Mouse (Mus musculus) spleen, postnatal 4 days (tissue): ENCODE measurements around the gene Klrb1f.
"Not testable (repeated sequence)": the region's sequence is repeated elsewhere in the genome, so short reads cannot be mapped to it uniquely, and the experiment has no call there.

Experiments
- DNase-seq, 2 experiments: peaks; one replicate each; pipeline ENCODE4 v3.0.0; 2022; ENCODE audit warnings: low spot score in 2 of 2

Klrb1f gene

DNA sequence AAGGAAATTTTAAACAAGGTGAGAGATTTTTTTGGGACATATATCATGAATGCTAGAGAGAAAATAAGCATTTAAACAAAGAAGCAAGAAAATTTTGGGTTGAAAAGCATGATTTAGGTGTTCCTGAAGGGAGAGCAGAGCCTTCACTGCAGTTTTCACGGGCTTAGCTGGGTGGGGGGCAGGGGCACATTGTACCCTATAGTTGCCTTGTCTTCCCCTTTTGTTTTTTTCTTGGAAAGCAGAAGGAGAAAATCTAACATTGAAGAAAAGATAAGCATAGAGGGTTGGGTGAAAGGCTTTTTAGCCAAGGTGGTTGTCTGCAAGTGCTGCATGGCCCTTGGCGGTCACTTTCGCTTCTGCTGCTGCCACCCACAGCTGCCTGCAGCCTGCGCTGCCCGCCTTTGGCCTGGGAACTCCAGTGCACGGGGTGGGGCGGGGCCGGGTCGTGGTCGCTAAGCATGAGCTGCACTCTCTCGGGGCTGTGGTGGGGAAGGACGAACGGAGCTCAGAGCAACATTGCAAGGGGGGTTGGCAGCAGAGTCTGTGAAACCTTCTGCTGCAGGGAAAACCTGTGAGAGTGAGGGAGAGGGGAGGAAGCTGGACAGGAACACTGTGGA, 3.3 kb downstream of the Klrb1f start:
- peak; percentile 76 to 85 for DNase-seq

GRCm38 (mm10) chr6:129049596-129050251, 4.0 kb downstream of the Klrb1f start:
- no peak for DNase-seq

- DNase-seq = no peak
Measured at GRCm38 (mm10) chr6:129051086-129051485, 5.4 kb downstream of the Klrb1f start.

DNA sequence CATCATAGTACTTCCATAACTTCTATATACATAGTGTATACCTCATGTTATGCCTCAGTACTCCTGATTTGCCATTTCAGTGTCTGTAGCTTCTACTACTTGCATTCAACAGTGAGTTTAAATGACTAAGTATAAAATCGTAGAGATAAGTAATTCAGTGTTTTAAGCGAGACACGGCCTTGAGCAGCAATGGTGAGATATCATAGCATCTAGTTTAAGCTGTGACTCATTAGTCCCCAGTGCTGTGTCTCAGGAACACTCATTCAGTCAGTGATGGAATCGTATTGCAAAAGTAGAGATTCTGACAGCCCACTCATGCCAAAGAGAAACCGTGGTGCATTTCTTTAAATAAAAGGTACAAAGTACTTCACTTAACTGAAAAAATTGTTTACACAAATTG, 6.0 kb downstream of the Klrb1f start:
- no peak for DNase-seq

- no peak for DNase-seq
Measured at GRCm38 (mm10) chr6:129056237-129056636, 10.5 kb downstream of the Klrb1f start.

DNA sequence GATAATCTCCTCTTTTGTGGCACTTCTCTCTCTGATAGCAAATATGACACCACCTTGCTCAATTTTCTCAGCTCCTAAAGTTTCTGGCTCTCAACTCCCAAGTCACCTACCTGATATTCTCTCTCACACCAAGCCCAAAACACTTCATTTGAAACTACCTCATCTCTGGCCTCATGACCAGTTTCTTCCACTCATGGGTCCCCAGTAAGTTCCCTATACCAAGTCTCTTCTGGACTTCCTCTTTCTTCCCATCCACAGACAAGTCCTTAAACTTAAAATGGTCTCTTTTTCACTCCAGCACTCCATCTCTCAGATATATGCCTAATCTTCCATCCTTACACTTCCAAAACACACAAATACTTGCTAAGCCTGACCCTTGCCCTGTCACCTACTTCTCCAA, 12.3 kb downstream of the Klrb1f start:
- DNase-seq = no peak

DNA sequence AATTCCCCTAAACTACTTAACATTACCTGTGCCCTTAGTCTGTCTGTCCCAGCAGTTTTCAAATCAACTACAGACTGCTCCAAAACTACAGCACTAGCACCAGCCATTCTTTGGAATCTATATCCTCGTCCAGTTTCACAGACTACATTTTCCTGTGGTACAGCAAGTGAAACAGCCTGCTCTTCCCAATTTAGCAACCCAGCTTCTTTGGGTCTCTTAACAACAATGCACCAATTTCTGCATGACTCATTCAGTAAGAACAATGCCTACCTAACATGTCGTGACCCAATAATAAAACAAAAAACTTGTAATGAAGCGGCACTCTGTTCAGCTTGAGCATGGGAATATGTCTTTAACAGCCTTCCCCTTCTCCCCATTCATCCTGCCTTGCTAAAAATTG, 19.7 kb downstream of the Klrb1f start:
- DNase-seq = no peak

DNA sequence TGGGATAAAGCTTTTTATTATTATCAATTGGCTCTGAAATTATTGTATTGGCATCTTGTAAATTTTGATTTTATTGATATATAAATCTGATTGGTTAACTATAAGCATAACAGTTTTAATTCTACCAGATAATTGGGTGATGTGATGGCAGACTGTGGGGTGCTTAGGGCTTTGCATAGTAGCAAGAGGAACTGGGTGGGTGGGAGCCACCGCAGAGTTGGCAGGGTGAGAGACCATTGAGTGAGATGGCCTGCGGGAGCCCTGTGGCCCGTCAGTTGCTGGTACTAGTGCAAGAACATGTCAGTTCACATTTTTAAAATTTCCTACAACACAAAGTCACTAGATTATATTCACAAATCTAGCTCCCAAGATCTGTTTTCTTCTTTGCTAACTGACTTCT, 20.2 kb downstream of the Klrb1f start:
- DNase-seq = no peak

DNA sequence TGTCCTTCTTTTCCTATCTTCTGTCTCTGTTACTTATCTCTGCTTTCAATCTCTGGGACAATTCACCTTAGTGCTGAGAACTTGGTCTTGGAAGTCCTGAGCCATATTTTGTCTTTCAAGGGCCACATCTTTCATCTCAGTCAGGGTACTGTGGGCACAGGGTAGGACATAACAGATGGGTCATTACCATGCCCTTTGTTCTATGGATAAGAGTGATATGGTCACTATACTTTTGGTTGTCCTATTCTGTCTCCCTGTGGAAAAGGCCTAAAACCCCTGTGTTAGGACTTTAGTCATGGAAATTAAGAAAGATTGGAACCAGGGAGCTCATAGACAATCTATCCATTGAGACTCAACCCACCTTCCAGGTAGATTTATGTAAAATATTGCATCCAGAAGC, 20.8 kb downstream of the Klrb1f start:
- DNase-seq = no peak

DNA sequence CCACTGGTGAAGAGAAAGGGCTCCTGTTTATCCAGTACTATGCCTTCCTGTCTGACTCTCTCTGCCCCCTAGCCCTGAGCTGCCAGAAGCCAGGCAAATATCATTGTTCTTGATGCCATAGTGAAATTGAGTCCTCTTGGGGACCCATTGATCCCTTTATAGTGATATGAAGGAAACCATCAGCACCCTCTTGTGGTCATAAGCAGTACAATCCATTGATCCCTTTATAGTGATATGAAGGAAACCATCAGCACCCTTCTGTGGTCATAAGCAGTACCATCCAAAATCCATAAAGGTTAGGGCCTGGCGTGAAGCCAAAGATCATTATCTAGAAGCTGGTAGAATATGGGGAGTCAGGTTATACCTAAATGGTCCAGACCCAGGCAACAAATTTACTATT, 21.3 kb downstream of the Klrb1f start:
- DNase-seq = peak in 1 of 2 experiments; percentile 39

- DNase-seq = no peak
Measured at GRCm38 (mm10) chr6:129085098-129085497, 39.4 kb downstream of the Klrb1f start.

GRCm38 (mm10) chr6:129086031-129086430, 40.3 kb downstream of the Klrb1f start:
- not testable (repeated sequence) for DNase-seq

DNA sequence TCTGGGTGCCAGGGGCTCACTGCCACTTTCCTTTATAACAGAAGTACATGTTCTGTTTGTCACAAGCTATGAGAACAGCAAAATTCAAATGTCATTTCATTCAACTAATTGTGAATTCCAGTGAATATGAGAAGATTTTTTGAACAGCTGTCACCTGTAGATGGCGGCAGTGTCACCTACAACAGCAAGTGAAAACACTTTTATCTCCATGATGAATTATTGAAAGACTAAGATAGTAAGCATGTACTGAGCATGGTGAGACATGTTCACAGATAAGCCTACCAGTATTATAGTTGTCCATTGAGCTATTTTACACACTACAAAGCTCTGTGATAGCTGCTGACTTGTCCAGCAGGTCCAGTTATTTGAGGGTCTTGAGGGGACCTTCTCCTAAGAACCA, 42.5 kb downstream of the Klrb1f start:
- no peak for DNase-seq

GRCm38 (mm10) chr6:129088596-129088995, 42.9 kb downstream of the Klrb1f start:
- DNase-seq = peak in 1 of 2 experiments; percentile 43

GRCm38 (mm10) chr6:129095166-129095565, 49.5 kb downstream of the Klrb1f start:
- DNase-seq = peak in 1 of 2 experiments; percentile 25

- DNase-seq = no peak
Measured at GRCm38 (mm10) chr6:129097929-129098328, 52.2 kb downstream of the Klrb1f start.

GRCm38 (mm10) chr6:129100794-129101193, 55.1 kb downstream of the Klrb1f start, which contains the start of gene Clec2e:
TSS of gene Clec2e (minus strand) at chr6:129100913.
- DNase-seq = not testable (repeated sequence)

GRCm38 (mm10) chr6:129101604-129102003, 55.9 kb downstream of the Klrb1f start:
- no peak for DNase-seq

DNA sequence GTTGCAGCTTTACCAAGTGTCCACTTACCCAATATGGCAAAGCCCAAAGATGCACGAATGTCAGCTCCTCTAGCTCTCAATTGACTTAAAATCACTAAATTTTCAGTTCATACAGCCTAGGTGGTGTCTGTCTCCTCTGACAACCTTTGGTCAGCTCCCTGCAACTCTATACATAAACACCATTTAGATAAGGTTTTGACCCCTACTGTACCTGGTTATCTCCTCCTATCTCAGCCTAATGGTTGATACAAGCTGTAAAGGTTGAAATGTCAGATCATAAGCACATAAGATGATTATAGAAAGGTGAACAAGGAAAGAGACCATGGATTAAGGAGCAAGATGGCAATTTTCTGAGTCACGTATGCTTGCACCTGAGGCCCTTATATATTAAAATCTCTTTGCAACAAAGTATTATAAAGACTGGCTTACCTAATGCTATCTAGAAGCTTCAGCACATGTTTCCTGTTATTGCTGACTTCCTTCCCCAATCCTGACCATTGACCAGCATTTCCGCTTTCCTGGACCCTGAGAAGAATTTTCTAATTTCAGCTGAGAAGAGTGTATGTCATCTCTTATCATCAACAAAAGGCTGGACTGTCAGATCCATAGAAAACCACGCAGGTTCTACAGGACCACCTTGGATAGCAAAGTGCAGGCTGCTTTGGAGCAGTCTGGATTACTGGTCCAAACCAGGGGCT, 57.3 kb downstream of the Klrb1f start:
- no peak for DNase-seq
